Mouse (Mus musculus) heart, embryonic 13.5 days (tissue): ENCODE measurements at regions not wholly inside any gene's neighbourhood (a gene's known extent, or its start where the extent isn't known, plus 50 kb on each side); places are given as distances from the start of the nearest gene placed in this dataset.
"Not testable (repeated sequence)": the region's sequence is repeated elsewhere in the genome, so short reads cannot be mapped to it uniquely, and the experiment has no call there.

Experiments
- ATAC-seq: fragments of 200-750 bp; cut with Nextera tagmentation; 2 replicates; pipeline ENCODE4 v1.8.0; 2017; ENCODE audit warnings: moderate TSS enrichment; ENCODE audit not compliant: insufficient number of reproducible peaks, low FRiP score, low TSS enrichment; ENCODE audit errors: extremely low read depth
- H3K27ac ChIP-seq: fragments of 300-500 bp; sonication (generic); replicated peaks from 2 replicates; pipeline ENCODE4 v1.5.1; 2015; ENCODE audit warnings: moderate library complexity, mild to moderate bottlenecking, inconsistent platforms
- H3K27me3 ChIP-seq: fragments of 300-500 bp; sonication (generic); replicated peaks from 2 replicates; pipeline ENCODE4 v1.6.1; 2015; ENCODE audit warnings: mild to moderate bottlenecking, inconsistent platforms
- H3K36me3 ChIP-seq: fragments of 300-500 bp; sonication (generic); 2 replicates; pipeline ENCODE4 v1.6.1; 2015; ENCODE audit warnings: mild to moderate bottlenecking, inconsistent platforms
- H3K4me1 ChIP-seq: fragments of 300-500 bp; sonication (generic); 2 replicates; pipeline ENCODE4 v1.6.1; 2015; ENCODE audit warnings: inconsistent platforms
- H3K4me2 ChIP-seq: fragments of 300-500 bp; sonication (generic); 2 replicates; pipeline ENCODE4 v1.6.1; 2015; ENCODE audit warnings: inconsistent platforms, mild to moderate bottlenecking, moderate library complexity
- H3K4me3 ChIP-seq: fragments of 300-500 bp; sonication (generic); 2 replicates; pipeline ENCODE4 v1.5.1; 2015; ENCODE audit warnings: moderate library complexity, mild to moderate bottlenecking, inconsistent platforms
- H3K9ac ChIP-seq: fragments of 300-500 bp; sonication (generic); 2 replicates; pipeline ENCODE4 v1.6.1; 2015; ENCODE audit warnings: inconsistent platforms, mild to moderate bottlenecking, moderate library complexity
- H3K9me3 ChIP-seq: fragments of 300-500 bp; sonication (generic); 2 replicates; pipeline ENCODE4 v1.6.1; 2016; ENCODE audit warnings: inconsistent platforms
- WGBS: fragments of 180-500 bp; shearing (Covaris S2); methylation state at CpG from one replicate; pipeline ENCODE4 v1.1.7; 2015; ENCODE audit warnings: mixed read lengths; 5-methylcytosine and 5-hydroxymethylcytosine counted together

GRCm38 (mm10) chr7:113038906-113039671 is 85.3 kb downstream of the Rassf10 start:
- Histone ChIP-seq H3K9ac (no peak overlapping the region), H3K4me2 (no peak overlapping the region), H3K4me1 (0 out of 2 replicates have a peak, but pooled peaks cover 2% of the 10 kb centered on the region), H3K27ac (peak overlapping the region; percentile 61), H3K4me3 (no peak overlapping the region), H3K27me3 (no peaks in the 10 kb centered on the region), H3K36me3 (no peaks in the 10 kb centered on the region), H3K9me3 (no peaks in the 10 kb centered on the region)
- WGBS, result 66% methylated on average over 3 of the region's 3 CpGs
- no peak for ATAC-seq

GRCm38 (mm10) chr7:113045613-113046159 is 91.9 kb downstream of the Rassf10 start:
- not testable (repeated sequence) for H3K4me3 ChIP-seq, H3K4me2 ChIP-seq, H3K9ac ChIP-seq, H3K36me3 ChIP-seq, ATAC-seq, H3K27ac ChIP-seq, H3K9me3 ChIP-seq, H3K27me3 ChIP-seq
- peaks cover 13% of the 10 kb centered on the region for H3K4me1 ChIP-seq
- WGBS, result 60% methylated on average over 8 of the region's 8 CpGs

GRCm38 (mm10) chr7:113046406-113046805 is 92.6 kb downstream of the Rassf10 start:
- Histone ChIP-seq H3K4me2 (no peak overlapping the region), H3K27me3 (no peaks in the 10 kb centered on the region), H3K36me3 (no peaks in the 10 kb centered on the region), H3K9ac (no peak overlapping the region), H3K4me1 (peaks cover 13% of the 10 kb centered on the region), H3K4me3 (no peak overlapping the region), H3K9me3 (no peaks in the 10 kb centered on the region), H3K27ac (no peak overlapping the region)
- ATAC-seq, result no peak
- WGBS, result 87% methylated on average over 4 of the region's 4 CpGs

DNA sequence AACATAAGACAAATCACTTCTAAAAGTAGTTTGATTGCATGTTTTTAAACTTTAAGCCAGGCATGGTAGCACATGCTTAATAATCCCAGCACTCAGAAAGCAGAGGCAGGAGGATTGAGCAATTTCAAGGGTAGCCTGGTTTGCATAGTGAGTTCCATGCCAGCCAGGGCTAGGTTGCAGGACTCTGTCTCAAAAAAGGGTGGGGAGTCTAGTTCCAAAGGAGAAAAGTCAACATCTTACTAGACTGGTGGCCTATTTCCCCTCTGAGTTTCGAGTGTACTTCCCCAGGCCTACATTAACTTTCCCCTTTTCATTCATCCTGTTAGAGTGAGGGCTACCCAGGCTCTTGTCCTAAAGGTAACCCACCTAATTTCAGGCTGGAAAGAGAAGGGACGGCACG is 93.8 kb downstream of the Rassf10 start:
- H3K27ac ChIP-seq, result peak overlapping the region; percentile 37

GRCm38 (mm10) chr7:113048097-113048795 is 94.5 kb downstream of the Rassf10 start:
- Histone ChIP-seq H3K36me3 (no peaks in the 10 kb centered on the region), H3K9ac (no peak overlapping the region), H3K4me2 (no peak overlapping the region), H3K4me1 (peaks cover 13% of the 10 kb centered on the region), H3K9me3 (no peaks in the 10 kb centered on the region), H3K27ac (peak overlapping the region; percentile 37), H3K4me3 (no peak overlapping the region), H3K27me3 (no peaks in the 10 kb centered on the region)
- ATAC-seq, result no peak
- 64% methylated on average over 4 of the region's 4 CpGs for WGBS

More for the DNA sequence above, 93.8 kb downstream of the Rassf10 start:
- Histone ChIP-seq H3K9me3 (no peaks in the 10 kb centered on the region), H3K4me2 (no peak overlapping the region), H3K9ac (no peak overlapping the region), H3K4me3 (no peak overlapping the region), H3K27me3 (no peaks in the 10 kb centered on the region), H3K4me1 (peaks cover 13% of the 10 kb centered on the region), H3K36me3 (no peaks in the 10 kb centered on the region)
- 72% methylated on average over 3 of the region's 3 CpGs for WGBS
- ATAC-seq, result no peak

DNA sequence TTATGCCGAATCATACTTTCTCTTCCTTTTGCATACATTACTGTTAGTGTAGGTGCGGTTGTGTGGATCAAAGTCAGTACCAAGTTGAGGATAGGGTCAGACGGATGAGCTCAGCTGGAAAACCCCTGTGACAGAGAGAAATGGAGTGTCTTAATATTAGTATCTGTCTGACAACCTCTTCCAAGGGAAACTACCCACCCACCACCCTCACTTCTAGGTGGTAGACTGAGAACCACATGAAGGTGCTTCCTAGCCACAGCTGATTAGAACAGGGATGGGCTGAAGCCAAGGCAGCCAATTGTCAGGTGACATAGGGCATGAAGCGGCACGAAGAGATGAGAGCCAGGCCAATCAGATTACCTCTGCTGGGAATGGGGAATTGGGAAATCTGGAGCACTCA is 95.7 kb downstream of the Rassf10 start:
- 60% methylated on average over 5 of the region's 5 CpGs for WGBS
- H3K9ac ChIP-seq, result no peak overlapping the region
- no peak overlapping the region for H3K4me2 ChIP-seq
- no peak overlapping the region for H3K27ac ChIP-seq
- no peaks in the 10 kb centered on the region for H3K9me3 ChIP-seq
- H3K4me1 ChIP-seq, result peaks cover 11% of the 10 kb centered on the region
- no peak for ATAC-seq
- no peaks in the 10 kb centered on the region for H3K27me3 ChIP-seq
- no peak overlapping the region for H3K4me3 ChIP-seq
- H3K36me3 ChIP-seq, result no peaks in the 10 kb centered on the region

GRCm38 (mm10) chr7:113052952-113053351 is 99.2 kb downstream of the Rassf10 start:
- no peak for ATAC-seq
- H3K4me1 ChIP-seq, result peaks cover 7% of the 10 kb centered on the region
- 37% methylated on average over 1 of the region's 1 CpGs for WGBS

DNA sequence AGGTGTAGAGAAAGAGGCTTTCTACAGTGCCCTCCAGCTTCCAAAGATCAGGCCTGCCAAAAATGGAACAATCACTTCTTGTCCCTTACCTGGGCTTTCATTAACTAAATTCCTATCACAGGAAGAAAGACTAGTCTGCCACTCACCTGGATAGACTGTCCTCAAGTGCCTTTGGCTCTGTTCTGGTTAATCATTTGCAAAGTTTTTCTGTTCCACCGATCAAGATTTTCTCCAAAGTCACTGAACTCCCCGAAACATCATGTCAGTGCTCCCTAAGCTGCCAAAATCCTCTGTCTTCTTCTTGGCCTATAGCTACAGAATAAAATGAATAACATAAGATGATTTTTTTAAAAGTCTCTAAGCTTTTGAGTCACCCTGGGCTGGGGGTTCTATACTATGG is 102.7 kb downstream of the Rassf10 start:
- no peaks in the 10 kb centered on the region for H3K9me3 ChIP-seq
- H3K27ac ChIP-seq, result no peak overlapping the region
- no peak for ATAC-seq
- peaks cover 34% of the 10 kb centered on the region for H3K4me1 ChIP-seq
- H3K4me3 ChIP-seq, result no peak overlapping the region
- H3K4me2 ChIP-seq, result no peak overlapping the region
- no peaks in the 10 kb centered on the region for H3K27me3 ChIP-seq
- H3K36me3 ChIP-seq, result no peaks in the 10 kb centered on the region
- 80% methylated on average over 2 of the region's 2 CpGs for WGBS
- no peak overlapping the region for H3K9ac ChIP-seq

More at GRCm38 (mm10) chr7:113052952-113053351, 99.2 kb downstream of the Rassf10 start:
- Histone ChIP-seq H3K27ac (no peak overlapping the region), H3K36me3 (no peaks in the 10 kb centered on the region), H3K4me2 (no peak overlapping the region), H3K9ac (no peak overlapping the region), H3K4me3 (no peak overlapping the region), H3K9me3 (no peaks in the 10 kb centered on the region), H3K27me3 (no peaks in the 10 kb centered on the region)

GRCm38 (mm10) chr7:113059211-113059966 is 105.6 kb downstream of the Rassf10 start:
- 41% methylated on average over 12 of the region's 12 CpGs for WGBS
- no peak for ATAC-seq
- H3K9ac ChIP-seq, result 0 out of 2 replicates have a peak overlapping the region, but pooled peaks have one; percentile 16
- no peaks in the 10 kb centered on the region for H3K9me3 ChIP-seq
- no peaks in the 10 kb centered on the region for H3K36me3 ChIP-seq
- H3K27me3 ChIP-seq, result 0 out of 2 replicates have a peak, but pooled peaks cover 5% of the 10 kb centered on the region
- H3K4me1 ChIP-seq, result peaks cover 34% of the 10 kb centered on the region
- no peak overlapping the region for H3K4me3 ChIP-seq
- peak overlapping the region; percentile 78 for H3K27ac ChIP-seq
- peak overlapping the region; percentile 25 for H3K4me2 ChIP-seq

DNA sequence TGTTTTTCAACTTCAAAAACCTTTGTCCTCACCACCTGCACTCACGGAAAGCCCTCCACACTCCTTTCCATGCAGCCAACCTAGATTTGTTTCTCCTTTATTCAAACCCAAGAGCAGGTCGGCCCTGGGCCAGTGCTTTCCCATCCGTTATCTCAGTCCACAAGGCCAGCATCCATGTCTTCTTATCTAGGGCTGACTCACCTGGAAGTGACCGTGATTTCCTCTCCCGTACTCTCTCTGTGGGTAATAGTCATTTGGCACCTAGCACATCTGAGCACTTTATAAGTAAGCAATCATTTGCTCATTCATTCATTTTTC is 106.2 kb downstream of the Rassf10 start:
- Histone ChIP-seq H3K9ac (0 out of 2 replicates have a peak overlapping the region, but pooled peaks have one; percentile 16), H3K4me2 (peak overlapping the region; percentile 25; the same call in 1 of the 2 replicates), H3K27me3 (0 out of 2 replicates have a peak, but pooled peaks cover 5% of the 10 kb centered on the region), H3K4me3 (no peak overlapping the region), H3K27ac (peak overlapping the region; percentile 78), H3K9me3 (no peaks in the 10 kb centered on the region), H3K4me1 (peaks cover 34% of the 10 kb centered on the region), H3K36me3 (no peaks in the 10 kb centered on the region)
- 44% methylated on average over 5 of the region's 5 CpGs for WGBS
- no peak for ATAC-seq

DNA sequence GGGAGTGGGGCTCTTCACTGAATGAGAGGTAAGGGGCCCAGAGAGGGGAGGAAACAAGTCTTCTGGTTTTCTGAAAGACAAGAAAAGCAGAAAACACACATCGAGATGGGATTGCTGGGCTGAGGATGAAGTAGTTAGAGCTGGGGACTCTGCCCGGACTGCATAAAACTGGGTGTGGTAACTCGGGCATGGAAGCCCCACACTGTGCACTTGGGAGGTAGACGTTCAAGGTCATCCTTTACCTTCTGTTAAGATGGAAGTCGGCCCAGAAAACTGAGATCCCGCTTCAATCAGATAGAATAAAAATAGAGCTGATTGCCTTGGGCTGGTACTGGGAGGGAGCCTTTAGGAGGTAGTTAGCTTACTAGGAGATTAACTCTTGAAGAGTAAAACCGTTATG is 107.2 kb downstream of the Rassf10 start:
- Histone ChIP-seq H3K9me3 (no peaks in the 10 kb centered on the region), H3K27me3 (0 out of 2 replicates have a peak, but pooled peaks cover 5% of the 10 kb centered on the region), H3K4me3 (no peak overlapping the region), H3K36me3 (no peaks in the 10 kb centered on the region), H3K27ac (no peak overlapping the region), H3K4me2 (no peak overlapping the region), H3K4me1 (peaks cover 40% of the 10 kb centered on the region), H3K9ac (no peak overlapping the region)
- ATAC-seq, result no peak
- WGBS, result 55% methylated on average over 7 of the region's 7 CpGs
